ENCODE assay signal across 8 mouse cellular contexts in genomic region chr10:29533846-29534829, GRCm38 (mm10). TPM values are rescaled to one million over a fixed set of nuclear protein-coding genes. Genes with fewer than 3 reads are reported as not detected.
DNase-seq lines count a peak whose midpoint lies in the region; ATAC-seq and TF ChIP-seq lines count a peak whose summit lies in the region.

No protein-coding gene starts in this region.

- peak overlapping the region; percentile 91 for H3K4me2 ChIP-seq in hindbrain, embryonic 14.5 days (replicated peaks)
- H3K4me2 ChIP-seq in limb, embryonic 13.5 days (replicated peaks): peak overlapping the region; percentile 92

- H3K36me3 ChIP-seq in C2C12 (ENCODE audit: control insufficient read depth, insufficient read depth): no peaks in the 10 kb centered on the region
- H3K36me3 ChIP-seq in hindbrain, embryonic 14.5 days (replicated peaks; ENCODE audit: control insufficient read depth, insufficient read depth): no peaks in the 10 kb centered on the region
- H3K36me3 ChIP-seq in limb, embryonic 13.5 days: no peaks in the 10 kb centered on the region

- peak; percentile 10 to 25 for DNase-seq in cerebellum, adult 18-20 months
- no peak for DNase-seq in cerebellum, postnatal 4 days (ENCODE audit: low spot score in 2 of 2)
- peak; percentile 53 for DNase-seq in embryo, embryonic 10 days (ENCODE audit: low spot score)
- peak; percentile 28 for DNase-seq in hindbrain, embryonic 14.5 days (ENCODE audit: low spot score)

- H3K79me2 ChIP-seq in C2C12 (ENCODE audit: control insufficient read depth, insufficient read depth): no peaks in the 10 kb centered on the region

- H3K27ac ChIP-seq in hindbrain, embryonic 14.5 days: no peak overlapping the region
- peak overlapping the region; percentile 73 for H3K27ac ChIP-seq in limb, embryonic 13.5 days
- 0 out of 2 replicates have a peak overlapping the region, but pooled peaks have one; percentile 4 for H3K27ac ChIP-seq in olfactory bulb, adult 2 months (ENCODE audit: insufficient read depth, low read depth, low read length)

- H3K9me3 ChIP-seq in hindbrain, embryonic 14.5 days (ENCODE audit: control insufficient read depth, low read length): no peaks in the 10 kb centered on the region
- H3K9me3 ChIP-seq in limb, embryonic 13.5 days: no peaks in the 10 kb centered on the region

- H3K4me3 ChIP-seq in C2C12 (ENCODE audit: insufficient read depth, poor library complexity, severe bottlenecking): peak overlapping the region; percentile 6
- H3K4me3 ChIP-seq in hindbrain, embryonic 14.5 days (replicated peaks; ENCODE audit: low read length): peak overlapping the region; percentile 49
- peak overlapping the region; percentile 66 for H3K4me3 ChIP-seq in limb, embryonic 13.5 days
- peak overlapping the region; percentile 92 for H3K4me3 ChIP-seq in olfactory bulb, adult 2 months (ENCODE audit: insufficient read depth, low read depth, low read length)

- under 1% methylated on average over 24 of the region's 24 CpGs for WGBS in hindbrain, embryonic 14.5 days
- WGBS in limb, embryonic 13.5 days: under 1% methylated on average over 24 of the region's 24 CpGs
- 8% methylated on average over 24 of the region's 24 CpGs for WGBS in olfactory bulb, adult 2 months

- no peaks in the 10 kb centered on the region for H3K27me3 ChIP-seq in C2C12 (ENCODE audit: control insufficient read depth, insufficient read depth, insufficient read length)
- H3K27me3 ChIP-seq in hindbrain, embryonic 14.5 days (ENCODE audit: control insufficient read depth, insufficient read depth, low read length): peaks cover 34% of the 10 kb centered on the region
- H3K27me3 ChIP-seq in limb, embryonic 13.5 days: peaks cover 5% of the 10 kb centered on the region; the same call in 1 of the 2 replicates

- no peaks in the 10 kb centered on the region for H3K79me3 ChIP-seq in C2C12 (ENCODE audit: low read depth)

- peaks cover 21% of the 10 kb centered on the region for H3K4me1 ChIP-seq in hindbrain, embryonic 14.5 days (replicated peaks; ENCODE audit: control insufficient read depth, insufficient read depth, low read length)
- peaks cover 21% of the 10 kb centered on the region for H3K4me1 ChIP-seq in limb, embryonic 13.5 days
- H3K4me1 ChIP-seq in olfactory bulb, adult 2 months (ENCODE audit: control insufficient read depth, insufficient read depth, low read length): peaks cover 12% of the 10 kb centered on the region; the same call in 1 of the 2 replicates

- H3K9ac ChIP-seq in hindbrain, embryonic 14.5 days: peak overlapping the region; percentile 58
- peak overlapping the region; percentile 77 for H3K9ac ChIP-seq in limb, embryonic 13.5 days

- peak; percentile 47; the same call in 1 of the 2 replicates for ATAC-seq in hindbrain, embryonic 14.5 days (ENCODE audit: low FRiP score)
- 0 out of 2 replicates have a peak, but pooled peaks have one; percentile 2 for ATAC-seq in limb, embryonic 13.5 days (ENCODE audit: low FRiP score, low read depth)
- no peak for ATAC-seq in megakaryocyte progenitor cell, adult 5-6 weeks (replicated peaks; ENCODE audit: poor library complexity)

- TF ChIP-seq POLR2A in olfactory bulb, adult 2 months (IDR thresholded peaks at IDR 0.05; ENCODE audit: insufficient read depth, low read depth, low read length): no peak

- no peak for TF ChIP-seq CTCF in C2C12 (IDR thresholded peaks at IDR 0.05; ENCODE audit: control insufficient read depth, insufficient read depth, insufficient read length)
- TF ChIP-seq CTCF in olfactory bulb, adult 2 months (IDR thresholded peaks at IDR 0.05; ENCODE audit: insufficient read depth, low read depth, low read length): no peak

- peak overlapping the region; percentile 23 for H3ac ChIP-seq in C2C12 (ENCODE audit: control insufficient read depth, insufficient read length, low read depth)

TF ChIP-seq in C2C12, 6 proteins besides CTCF, POLR2A, EP300 and RAD21:
- no peak for TF ChIP-seq MYOD1 (IDR thresholded peaks at IDR 0.05; ENCODE audit: control insufficient read depth, insufficient read length, low read depth)
- TF ChIP-seq MYOG (IDR thresholded peaks at IDR 0.05; ENCODE audit: control insufficient read depth, extremely low read depth, insufficient read length): no peak
- no peak for TF ChIP-seq USF1 (IDR thresholded peaks at IDR 0.05; ENCODE audit: low read depth)
- TF ChIP-seq FOSL1 (IDR thresholded peaks at IDR 0.05; ENCODE audit: insufficient read depth, low read length, poor library complexity, severe bottlenecking): no peak
- no peak for TF ChIP-seq CEBPB (IDR thresholded peaks at IDR 0.05; ENCODE audit: low read depth)
- no peak for TF ChIP-seq MAX (IDR thresholded peaks at IDR 0.05)
TF ChIP-seq in C2C12: peak in this region for 0.

RNA-seq across cellular contexts. Expression of gene Rspo3, which starts 1.5 kb away (rescaled TPM):
- polyA plus RNA-seq in C2C12 (2012; fragmentation: generic; extraction: Trizol): 1.9 TPM
- 2.4 and 3.2 TPM in 2 replicates for polyA plus RNA-seq in hindbrain, embryonic 14.5 days (2014; fragmentation: Nextera tagmentation; extraction: Ambion mirVana)
- polyA plus RNA-seq in limb, embryonic 13.5 days (2015; fragmentation: Nextera tagmentation; extraction: Ambion mirVana): 21.9 and 24.1 TPM in 2 replicates
- polyA plus RNA-seq in olfactory bulb, adult 2 months (2012; ENCODE audit: insufficient read depth, insufficient read length, low replicate concordance, missing spikeins): not detected in 2 replicates
- total RNA-seq in megakaryocyte progenitor cell, adult 5-6 weeks (2015): not detected in 2 replicates
- not detected in 2 replicates for total RNA-seq in megakaryocyte progenitor cell, adult 5-6 weeks (2017)

Comparison
In these comparisons a context has a peak if more than half of its experiments do, and no peak if none do; other contexts are left out.
1. DNase-seq: peak in cerebellum, adult 18-20 months (2 of 2), embryo, embryonic 10 days (single experiment) and hindbrain, embryonic 14.5 days (single experiment); none in cerebellum, postnatal 4 days (0 of 2).
2. H3K4me3 ChIP-seq: peak in every context shown above with its lines; median percentile 92 in olfactory bulb, adult 2 months; 66 in limb, embryonic 13.5 days; 49 in hindbrain, embryonic 14.5 days; 6 in C2C12.